Mouse (Mus musculus) stomach, postnatal 0 days (tissue): Measurements from ENCODE around the gene Tcf23.

Source experiments
- CTCF ChIP-seq: IDR thresholded peaks from 2 replicates; pipeline ENCODE4 v1.5.1; 2016; ENCODE audit warnings: antibody characterized with exemption, low read depth, mild to moderate bottlenecking, moderate library complexity
- EP300 ChIP-seq: optimal IDR thresholded peaks from 2 replicates; pipeline ENCODE3; 2016; ENCODE audit warnings: antibody characterized with exemption

- TF ChIP-seq CTCF, result no peak
- no peak for TF ChIP-seq EP300
Observed at GRCm38 (mm10) chr5:30950451-30950850, 18.0 kb upstream of the Tcf23 start.
